Mouse (Mus musculus): Measurements from ENCODE around the gene Slc15a5.

Gene Slc15a5

GRCm38 (mm10) chr6:138055572-138055971, 24.1 kb downstream of the Slc15a5 start:
- DNase-seq (ENCODE audit: low spot score) = no peak

- no peak for DNase-seq (ENCODE audit: low spot score)
Measured at GRCm38 (mm10) chr6:138054956-138055355, 24.8 kb downstream of the Slc15a5 start.

GRCm38 (mm10) chr6:138054166-138054565, 25.6 kb downstream of the Slc15a5 start:
- peak; percentile 12 for DNase-seq (ENCODE audit: low spot score)

GRCm38 (mm10) chr6:138053686-138054085, 26.0 kb downstream of the Slc15a5 start:
- DNase-seq (ENCODE audit: low spot score) = no peak

GRCm38 (mm10) chr6:138045364-138045763, 34.4 kb downstream of the Slc15a5 start:
- no peak for DNase-seq (ENCODE audit: low spot score)

DNA sequence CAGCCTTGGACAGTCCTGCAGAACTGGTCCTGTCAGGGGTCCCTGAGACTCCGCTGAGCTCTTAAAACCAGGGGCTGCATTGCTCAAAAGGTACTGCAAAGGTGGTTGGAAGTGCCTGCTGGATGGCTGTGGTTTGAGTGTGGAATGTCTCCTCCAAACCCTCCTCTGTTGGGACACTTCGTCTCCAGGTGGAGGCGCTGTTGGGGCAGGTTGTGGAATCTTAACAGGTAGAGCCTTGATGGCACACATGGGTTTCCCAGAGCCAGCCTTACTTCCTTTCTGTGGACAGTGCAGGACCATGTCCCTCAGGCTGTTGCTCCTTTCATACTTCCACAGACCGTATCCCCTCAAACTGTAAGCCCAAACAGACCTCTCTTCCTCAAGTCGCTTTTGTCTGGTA, 36.8 kb downstream of the Slc15a5 start:
- no peak for DNase-seq (ENCODE audit: low spot score)

GRCm38 (mm10) chr6:138041865-138042264, 37.9 kb downstream of the Slc15a5 start:
- DNase-seq (ENCODE audit: low spot score) = no peak

GRCm38 (mm10) chr6:138037587-138037986, 42.1 kb downstream of the Slc15a5 start:
- no peak for DNase-seq (ENCODE audit: low spot score)

GRCm38 (mm10) chr6:138036891-138037290, 42.8 kb downstream of the Slc15a5 start:
- DNase-seq (ENCODE audit: low spot score) = no peak

DNA sequence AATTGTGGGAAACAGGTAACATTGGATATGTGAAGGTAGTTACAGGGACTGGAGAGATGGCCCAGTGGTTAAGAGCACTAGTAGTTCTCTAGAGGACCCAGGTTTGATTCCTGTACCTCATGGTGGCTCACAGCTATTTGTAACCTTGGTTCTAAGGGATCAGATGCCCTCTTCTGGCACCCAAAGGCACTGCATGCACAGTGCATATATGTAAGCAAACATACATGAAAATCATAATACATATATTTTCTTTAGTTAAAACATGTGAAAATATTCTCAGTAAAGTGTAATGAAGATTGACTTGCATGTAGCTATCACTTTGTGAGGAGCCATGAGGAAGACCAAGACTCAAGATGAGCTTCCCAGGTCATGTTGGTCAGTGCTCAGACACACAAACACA, 62.8 kb downstream of the Slc15a5 start:
- no peak for DNase-seq (ENCODE audit: low spot score)

DNA sequence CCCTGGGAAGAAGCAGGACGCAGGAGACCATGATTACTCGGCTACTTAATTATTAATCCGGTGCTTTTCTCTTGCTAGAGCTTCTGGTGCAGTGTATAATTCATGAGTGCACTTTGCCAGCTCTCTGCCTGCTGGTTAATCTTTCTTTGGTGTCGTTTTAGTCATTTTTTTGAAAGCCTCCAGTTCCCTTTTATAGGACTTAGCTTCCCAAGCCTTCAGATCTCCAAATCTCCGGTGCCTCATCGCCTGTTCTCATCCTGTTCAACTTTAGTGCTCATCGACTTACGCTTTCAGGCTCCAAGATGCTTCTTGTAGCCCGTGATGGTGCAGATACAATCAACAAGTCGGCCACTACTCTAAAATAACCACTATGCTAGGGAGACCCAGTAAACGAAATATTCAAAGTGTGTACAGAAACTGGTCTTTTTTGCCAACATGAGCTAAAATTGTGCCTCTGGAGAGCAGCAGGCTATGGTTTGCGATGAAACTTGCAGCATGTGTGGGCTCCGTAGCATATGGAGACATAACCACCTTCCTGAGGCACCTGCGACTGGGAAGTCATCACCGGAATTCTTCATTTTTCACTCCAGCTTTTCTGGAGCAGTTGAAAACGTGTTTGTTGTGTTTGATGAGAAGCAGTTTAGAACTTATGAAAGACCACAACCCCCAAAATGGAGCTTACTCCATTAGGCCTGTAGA, 64.6 kb downstream of the Slc15a5 start:
- no peak for DNase-seq (ENCODE audit: low spot score)

DNA sequence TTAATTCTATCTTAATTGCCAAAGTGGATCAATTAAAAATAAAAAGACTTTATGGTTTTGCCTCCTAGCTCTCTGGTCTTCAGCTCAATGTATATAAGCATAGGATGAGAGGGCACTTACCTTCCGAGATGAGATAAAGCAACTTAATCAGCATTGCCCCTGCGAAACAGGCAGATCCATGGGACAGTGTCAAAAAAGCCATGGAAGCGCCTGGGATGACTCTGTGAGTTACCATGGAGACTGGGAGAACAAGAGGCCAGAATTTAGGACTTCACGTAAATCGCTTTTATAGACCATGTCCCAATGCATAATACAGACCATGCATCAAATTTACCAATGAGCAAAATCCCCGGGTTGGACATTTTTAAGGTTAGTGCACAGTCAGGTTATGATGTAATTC, 67.8 kb downstream of the Slc15a5 start:
- DNase-seq (ENCODE audit: low spot score) = no peak

GRCm38 (mm10) chr6:138007705-138008104, 72.0 kb downstream of the Slc15a5 start:
- DNase-seq (ENCODE audit: low spot score) = no peak

DNA sequence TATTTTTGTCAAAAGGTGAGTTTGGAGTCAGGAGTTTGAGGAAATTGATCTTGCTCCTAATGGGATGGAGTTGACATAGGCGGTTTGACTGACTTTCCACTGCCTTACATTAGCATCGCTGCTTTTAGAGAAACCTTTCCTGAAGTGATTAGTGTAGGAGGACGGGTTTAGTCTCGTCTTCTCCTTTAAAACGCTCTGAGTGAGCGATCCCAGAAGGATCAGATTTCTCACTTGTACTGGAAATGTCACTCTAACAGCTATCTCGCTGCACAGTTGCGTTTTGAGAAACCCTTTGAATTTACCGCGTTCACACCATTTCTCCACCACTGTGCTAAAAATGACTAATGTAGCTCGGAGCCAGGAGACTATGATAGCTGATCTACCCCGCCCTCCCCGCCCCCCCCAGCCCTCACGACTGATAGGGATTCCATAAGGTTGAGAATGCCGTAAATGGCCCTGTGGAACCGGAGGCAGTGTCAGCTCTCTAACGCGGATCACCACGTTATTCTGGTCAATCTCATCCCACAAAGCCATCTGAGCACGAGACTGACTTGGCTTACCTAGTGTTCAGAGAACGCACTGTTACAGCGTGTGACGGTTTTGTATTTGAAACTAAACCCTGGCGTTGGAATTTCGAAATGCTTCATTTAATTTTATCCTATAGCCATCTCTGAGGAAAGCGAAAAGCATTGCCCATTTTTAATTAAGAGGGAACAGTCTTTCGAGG, 73.0 kb downstream of the Slc15a5 start:
- no peak for DNase-seq (ENCODE audit: low spot score)

DNA sequence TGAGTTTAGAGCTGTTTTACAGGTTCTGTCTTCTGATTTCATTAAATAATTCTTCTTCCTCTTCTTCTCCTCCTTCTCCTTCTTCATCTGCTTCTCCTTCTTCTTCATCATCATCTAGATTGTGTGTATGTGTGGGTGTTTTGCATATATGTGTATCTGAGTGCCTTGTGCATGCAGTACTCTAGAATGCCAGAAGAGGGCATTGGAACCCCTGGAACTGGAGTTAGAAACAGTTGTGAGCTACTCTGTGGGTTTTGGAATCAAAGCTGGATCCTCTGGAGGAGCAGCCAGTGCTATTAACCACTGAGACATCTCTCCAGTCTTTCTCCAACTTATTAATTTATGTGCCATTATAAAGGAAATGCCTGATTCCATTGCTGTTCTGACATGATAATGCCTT, 89.9 kb downstream of the Slc15a5 start:
- no peak for DNase-seq (ENCODE audit: low spot score)

GRCm38 (mm10) chr6:137985169-137985568, 94.5 kb downstream of the Slc15a5 start:
- DNase-seq (ENCODE audit: low spot score) = no peak

- DNase-seq (ENCODE audit: low spot score) = no peak
Measured at GRCm38 (mm10) chr6:137982195-137982737, 97.5 kb downstream of the Slc15a5 start.

DNA sequence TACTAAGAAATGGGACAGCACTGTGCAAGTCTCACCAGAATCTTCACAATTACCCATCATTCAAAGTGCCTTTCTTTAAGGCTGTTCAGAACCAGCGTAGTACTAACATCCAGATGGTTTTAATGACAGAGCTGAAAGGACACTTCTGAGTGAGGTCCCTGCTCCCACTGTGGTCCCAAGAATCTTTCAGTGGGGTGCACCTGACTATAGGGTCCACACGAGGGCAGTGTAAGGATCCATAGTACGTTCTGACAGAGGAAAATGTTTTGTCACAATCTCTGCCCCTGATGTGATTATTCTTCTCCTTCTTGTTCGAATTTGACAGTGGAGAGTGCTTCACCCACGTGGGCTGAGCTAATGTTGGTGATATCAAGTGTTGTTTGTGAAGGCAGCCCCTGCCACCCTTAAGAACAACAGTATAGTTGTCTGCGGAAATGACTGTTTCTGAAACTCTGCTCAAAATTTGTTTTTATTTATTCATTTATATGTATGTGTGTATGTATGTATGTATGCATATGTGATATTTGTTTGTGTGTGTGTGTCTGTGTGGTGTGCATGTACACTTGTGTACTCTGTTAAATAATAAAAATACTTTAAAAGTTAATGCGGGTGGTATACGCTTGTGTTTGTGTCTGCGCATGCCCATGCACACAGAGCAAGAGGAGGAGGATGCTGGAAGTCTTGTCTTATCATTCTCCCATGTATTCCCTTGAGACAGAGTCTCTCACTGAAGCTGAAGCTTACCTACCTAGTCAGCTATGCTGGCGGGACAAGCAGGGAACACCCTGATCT, 98.6 kb downstream of the Slc15a5 start:
- DNase-seq (ENCODE audit: low spot score) = no peak

DNA sequence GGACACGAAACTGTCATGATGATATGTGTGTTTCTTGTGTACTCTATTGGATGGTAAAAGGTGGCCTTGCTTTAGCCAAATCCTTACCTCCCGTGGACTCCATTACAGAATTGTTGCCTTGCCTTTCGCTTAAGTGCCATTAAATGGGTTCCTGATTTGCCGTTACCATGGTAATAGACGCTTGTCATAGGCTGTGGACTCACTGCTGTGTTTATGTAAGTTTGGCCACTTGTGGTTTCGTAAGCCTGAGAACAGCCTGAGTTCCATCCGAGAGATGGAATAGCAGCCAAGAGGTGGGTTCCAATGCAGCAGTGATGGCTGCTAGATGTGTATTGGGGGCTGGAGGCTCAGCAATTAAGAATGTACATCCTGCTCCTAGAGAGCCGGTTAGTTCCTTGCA, 99.3 kb downstream of the Slc15a5 start:
- DNase-seq (ENCODE audit: low spot score) = peak; percentile 69

- DNase-seq (ENCODE audit: low spot score) = no peak
Measured at GRCm38 (mm10) chr6:137979802-137980201, 99.9 kb downstream of the Slc15a5 start.

- no peak for DNase-seq (ENCODE audit: low spot score)
Measured at GRCm38 (mm10) chr6:137976021-137976420, 103.7 kb downstream of the Slc15a5 start.

GRCm38 (mm10) chr6:137963703-137964102, 116.0 kb downstream of the Slc15a5 start:
- no peak for DNase-seq (ENCODE audit: low spot score)

DNA sequence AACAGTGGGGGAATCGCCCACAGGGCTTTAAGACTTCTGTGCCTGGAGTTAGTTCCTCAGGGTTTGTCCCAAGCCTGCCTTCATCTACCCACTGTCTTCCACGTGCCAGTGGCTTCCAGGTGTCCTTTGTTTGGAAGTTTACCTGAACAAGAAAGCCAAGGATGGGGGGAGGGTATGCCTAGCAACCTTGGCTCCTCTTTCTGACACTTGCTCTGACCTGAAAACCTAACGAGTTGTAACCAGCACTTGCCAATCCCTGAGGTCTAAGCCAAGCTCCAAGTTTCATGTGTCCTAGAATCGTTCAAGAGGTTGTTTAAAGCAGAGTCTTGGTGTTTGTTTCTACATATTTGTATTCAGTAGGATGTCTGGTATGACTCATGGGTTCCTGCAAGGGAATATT, 116.9 kb downstream of the Slc15a5 start:
- DNase-seq (ENCODE audit: low spot score) = no peak

Measured in lung, postnatal 25 days (tissue).